Mouse (Mus musculus) brain, embryonic 14.5 days (tissue): ENCODE results near the gene Snca.

Experiments used
- CTCF ChIP-seq: fragments of 200-500 bp; IDR thresholded peaks from 2 replicates; pipeline ENCODE4 v1.5.1; 2012; ENCODE audit warnings: inconsistent platforms, mild to moderate bottlenecking, moderate library complexity, borderline replicate concordance; ENCODE audit not compliant: insufficient read depth, insufficient read length; ENCODE audit errors: extremely low read depth
- POLR2A ChIP-seq: fragments of 200-500 bp; IDR thresholded peaks from 2 replicates; pipeline ENCODE4 v1.6.1; 2012; ENCODE audit warnings: mild to moderate bottlenecking, inconsistent platforms, borderline replicate concordance; ENCODE audit not compliant: poor library complexity, insufficient read depth, insufficient read length, severe bottlenecking; ENCODE audit errors: extremely low read depth

GRCm38 (mm10) chr6:60798266-60798665 lies 31.4 kb downstream of the Snca start:
- TF ChIP-seq CTCF (no peak), POLR2A (no peak)
